Mouse (Mus musculus) left cerebral cortex, postnatal 14 days (tissue): ENCODE data around the gene Rmdn3. TPM values are rescaled to one million over a fixed set of nuclear protein-coding genes. Genes with fewer than 3 reads are reported as not detected.
A peak's percentile ranks its signal among the peaks of the same experiment; 100 is the strongest.

ENCODE experiments used
- DNase-seq, 2 experiments: peaks; one replicate each; pipeline ENCODE4 v3.0.0; 2021 to 2022; ENCODE audit warnings: low spot score in 2 of 2, mixed read lengths in 1 of 2
- intact Hi-C: fragments of 180-260 bp; cut with DNase I; formaldehyde crosslinking; loops from one replicate; pipeline ENCODE4 v1.15.1; 2025
- total RNA-seq, 2 experiments: library from RNA; stranded (reverse); gene quantifications; 2 replicates each; pipeline ENCODE4 v1.2.3; 2021

Gene Rmdn3
- total RNA-seq, 2 experiments from 2014 or later, result 49.0 to 49.3 TPM

- intact Hi-C loops, result no loop called here
Measured at GRCm38 (mm10) chr2:119112438-119113112, 44.3 kb downstream of the Rmdn3 start, which contains the start of gene Rad51. Rad51 (plus strand) TSS chr2:119112793.

GRCm38 (mm10) chr2:119111060-119111459, 45.8 kb downstream of the Rmdn3 start:
- no peak for DNase-seq
- intact Hi-C loops, result no loop called here

More at GRCm38 (mm10) chr2:119112438-119113112, 44.3 kb downstream of the Rmdn3 start, which contains the start of gene Rad51:
- peak; percentile 79 to 80 for DNase-seq

- intact Hi-C loops, result no loop called here
Measured at GRCm38 (mm10) chr2:119108554-119108953, 48.3 kb downstream of the Rmdn3 start.

GRCm38 (mm10) chr2:119106583-119106982, 50.3 kb downstream of the Rmdn3 start:
- no peak for DNase-seq
- intact Hi-C loops, result no loop called here

More at GRCm38 (mm10) chr2:119108554-119108953, 48.3 kb downstream of the Rmdn3 start:
- no peak for DNase-seq

GRCm38 (mm10) chr2:119101552-119101951, 55.3 kb downstream of the Rmdn3 start:
- DNase-seq, result no peak
- intact Hi-C loops, result no loop called here

Other genes starting within 250 kb of the Rmdn3 start
- 1 to 10 TPM; 2.3 to 2.4 TPM for gene Chst14, start 230.5 kb downstream of the Rmdn3 start, total RNA-seq
- gene Ccdc32, start 127.6 kb downstream of the Rmdn3 start, total RNA-seq, result 10 to 100 TPM; 60.2 TPM
- gene Rpusd2, start 122.2 kb downstream of the Rmdn3 start, total RNA-seq, result 1 to 10 TPM; 5.5 to 6.6 TPM
- under 1 TPM; 0.29 to 0.63 TPM for gene Knl1, start 109.9 kb downstream of the Rmdn3 start, total RNA-seq
- gene Rad51, start 44.2 kb downstream of the Rmdn3 start, total RNA-seq, result 1 to 10 TPM; 1.5 to 3.3 TPM
- gene Gchfr, start 10.7 kb upstream of the Rmdn3 start, total RNA-seq, result not detected
- gene Gm14137, start 17.5 kb upstream of the Rmdn3 start, total RNA-seq, result not detected
- 10 to 100 TPM; 28.8 to 36.8 TPM for gene Zfyve19, start 51.6 kb upstream of the Rmdn3 start, total RNA-seq
- gene Dnajc17, start 51.8 kb upstream of the Rmdn3 start, total RNA-seq, result 10 to 100 TPM; 17.4 to 18.2 TPM
- gene Ppp1r14d, start 72.9 kb upstream of the Rmdn3 start, total RNA-seq, result not detected
- under 1 TPM; 0.59 to 0.61 TPM for gene Spint1, start 80.3 kb upstream of the Rmdn3 start, total RNA-seq
- gene Rhov, start 114.2 kb upstream of the Rmdn3 start, total RNA-seq, result 1 to 10 TPM; 9.5 to 9.9 TPM
- 10 to 100 TPM; 40.2 to 40.5 TPM for gene Vps18, start 131.7 kb upstream of the Rmdn3 start, total RNA-seq
- gene Dll4, start 168.8 kb upstream of the Rmdn3 start, total RNA-seq, result 1 to 10 TPM; 4.0 to 5.0 TPM
- 1 to 10 TPM; 8.9 to 9.0 TPM for gene Chac1, start 194.2 kb upstream of the Rmdn3 start, total RNA-seq